Mouse (Mus musculus): Measurements from ENCODE around the gene Trim44.

Trim44 gene

GRCm38 (mm10) chr2:102406324-102407304 lies 1.0 kb downstream of the Trim44 start:
- in situ Hi-C loops (cut with MboI; ENCODE audit: low sequenced_read_pairs), result no loop called here

DNA sequence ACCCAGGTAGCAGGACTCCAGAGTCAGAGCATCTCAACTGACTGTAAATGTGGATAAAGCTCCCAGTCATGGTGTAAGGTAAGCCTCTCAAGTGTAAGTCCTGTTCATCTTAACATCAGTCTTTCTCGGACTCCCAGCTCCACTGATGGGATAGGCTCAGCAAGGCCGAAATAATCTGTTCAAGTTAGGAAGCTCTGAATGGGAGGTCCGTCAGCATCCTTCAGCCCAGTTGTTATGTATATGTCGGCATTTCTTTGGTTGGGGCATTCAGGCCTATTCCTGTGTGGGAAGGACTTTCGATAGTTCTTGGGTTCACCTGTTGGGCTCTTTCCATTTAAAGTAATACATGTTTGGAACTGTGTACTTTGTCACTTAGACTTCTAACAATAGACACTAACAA lies 3.6 kb downstream of the Trim44 start:
- in situ Hi-C loops (cut with MboI; ENCODE audit: low sequenced_read_pairs), result no loop called here

DNA sequence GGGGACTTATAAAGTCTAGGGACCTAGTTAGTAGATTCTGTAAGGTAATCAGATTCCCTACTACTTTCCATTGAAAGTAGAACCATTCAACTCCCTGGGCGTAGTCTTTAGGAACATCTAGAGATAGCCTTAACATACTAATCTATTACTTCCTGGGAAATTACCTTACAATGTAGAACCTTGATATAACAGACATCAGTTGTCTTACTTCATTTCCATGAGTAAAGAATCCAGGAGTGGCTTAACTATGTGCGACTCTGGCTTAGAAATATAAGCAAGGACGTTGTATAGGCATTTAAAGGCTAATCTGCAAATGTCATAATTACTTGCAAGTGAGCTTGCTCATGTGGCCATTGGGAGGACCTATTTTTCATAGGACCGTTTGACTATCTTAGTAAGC lies 4.3 kb downstream of the Trim44 start:
- in situ Hi-C loops (cut with MboI; ENCODE audit: low sequenced_read_pairs), result no loop called here

GRCm38 (mm10) chr2:102401352-102401692 lies 6.3 kb downstream of the Trim44 start:
- in situ Hi-C loops (cut with MboI; ENCODE audit: low sequenced_read_pairs), result no loop called here

DNA sequence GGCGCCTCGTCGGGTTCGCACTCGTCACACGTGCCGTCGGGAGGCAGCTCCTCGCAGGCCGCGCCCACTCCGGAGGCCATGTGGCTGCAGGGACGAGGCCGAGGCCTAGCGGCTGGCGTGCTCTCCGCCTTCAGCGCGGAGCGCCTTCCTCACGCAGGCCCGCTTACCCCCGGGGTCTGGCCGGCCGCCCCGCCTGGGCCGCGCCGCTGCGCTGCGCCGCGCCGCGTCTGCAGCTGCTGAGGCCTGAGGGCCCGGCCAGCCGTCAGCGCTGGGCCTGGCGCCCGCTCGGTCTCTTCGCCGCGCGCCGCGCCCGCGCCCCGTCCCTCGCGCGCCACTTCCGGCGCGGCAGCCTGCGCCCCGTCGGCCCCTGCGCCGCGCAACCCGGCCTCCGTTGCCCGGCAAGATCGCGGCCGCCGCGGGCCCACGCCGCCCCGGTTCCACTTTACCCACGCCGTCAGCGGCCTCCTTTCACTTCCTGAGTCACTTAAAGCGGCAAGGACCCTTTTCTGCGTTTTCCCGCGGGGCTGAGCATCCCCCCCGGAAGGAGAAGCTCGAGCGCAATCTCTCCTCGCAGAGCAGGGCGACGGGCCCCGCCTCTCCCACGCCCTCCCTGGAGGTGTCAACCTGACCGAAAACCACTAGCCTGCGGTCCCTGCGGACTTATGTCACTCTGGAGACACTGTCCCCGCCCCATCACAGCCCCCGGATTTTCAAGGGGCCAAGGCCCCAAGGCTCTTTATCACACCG lies 6.8 kb downstream of the Trim44 start:
- in situ Hi-C loops (cut with MboI; ENCODE audit: low sequenced_read_pairs), result no loop called here

DNA sequence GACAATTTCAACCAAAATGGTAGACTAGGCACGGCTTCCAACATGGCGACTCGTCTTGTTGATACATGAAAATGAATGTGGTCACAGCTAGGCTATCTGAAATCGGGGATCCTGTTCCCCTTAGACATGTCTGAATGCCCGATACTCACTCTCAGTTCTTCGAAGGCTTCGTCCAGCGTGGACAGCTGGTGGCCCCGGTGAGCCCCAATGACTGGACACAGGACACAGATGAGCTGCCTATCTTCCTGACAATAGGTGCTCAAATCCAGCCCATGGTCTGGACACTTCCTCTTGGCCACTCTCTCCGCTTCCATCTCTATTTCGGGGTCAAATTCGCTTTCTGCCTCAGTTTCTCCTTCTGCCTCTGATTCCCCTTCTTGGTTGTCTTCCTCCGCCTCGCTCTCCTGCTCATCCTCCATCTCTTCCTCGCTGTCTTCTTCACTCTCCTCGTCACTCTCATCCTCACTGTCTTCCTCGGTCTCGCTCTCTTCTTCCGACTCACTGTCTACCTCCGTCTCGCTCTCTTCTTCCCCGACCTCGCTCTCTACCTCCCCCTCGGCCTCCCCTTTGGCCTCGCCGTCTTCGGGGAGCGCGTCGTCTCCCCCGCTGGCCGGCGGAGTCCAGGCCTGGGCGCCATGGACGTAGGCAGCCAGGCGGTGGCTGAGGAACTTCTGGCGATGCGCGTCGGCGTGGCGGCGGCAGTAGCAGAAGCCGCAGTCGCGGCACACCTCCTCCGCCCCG lies 7.6 kb downstream of the Trim44 start:
- in situ Hi-C loops (cut with MboI; ENCODE audit: low sequenced_read_pairs), result no loop called here

- in situ Hi-C loops (cut with MboI; ENCODE audit: low sequenced_read_pairs), result no loop called here
Observed at GRCm38 (mm10) chr2:102396493-102396892, 11.1 kb downstream of the Trim44 start.

GRCm38 (mm10) chr2:102393457-102393856 lies 14.2 kb downstream of the Trim44 start:
- in situ Hi-C loops (cut with MboI; ENCODE audit: low sequenced_read_pairs), result no loop called here

DNA sequence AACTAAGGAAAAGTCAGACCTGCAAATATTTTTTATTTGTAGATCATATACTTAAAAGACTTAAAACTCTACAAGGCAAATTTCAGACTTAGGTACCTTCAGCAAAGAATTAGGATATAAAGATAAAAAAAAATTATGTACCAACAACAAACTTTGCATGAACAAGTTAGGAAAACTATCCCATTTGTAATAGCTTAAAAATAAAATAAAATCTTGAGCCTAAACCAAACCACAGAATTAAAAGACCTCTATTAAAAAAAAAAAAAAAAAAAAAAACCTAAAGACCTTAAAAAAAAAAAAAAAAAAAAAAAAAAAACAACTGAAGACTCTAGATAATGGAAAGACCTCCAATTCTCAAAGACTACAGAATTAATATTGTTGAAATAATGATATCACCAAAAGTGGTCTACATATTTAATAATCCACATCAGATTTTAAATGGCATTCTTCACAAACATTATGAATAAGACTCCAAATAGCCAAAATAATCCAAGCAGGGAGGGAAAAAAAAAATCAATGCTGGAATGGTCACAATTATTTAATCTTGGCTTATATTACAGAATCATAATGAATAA lies 22.2 kb downstream of the Trim44 start:
- in situ Hi-C loops (cut with MboI; ENCODE audit: low sequenced_read_pairs), result no loop called here

- in situ Hi-C loops (cut with MboI; ENCODE audit: low sequenced_read_pairs), result no loop called here
Observed at GRCm38 (mm10) chr2:102384496-102384895, 23.1 kb downstream of the Trim44 start.

GRCm38 (mm10) chr2:102384057-102384456 lies 23.6 kb downstream of the Trim44 start:
- in situ Hi-C loops (cut with MboI; ENCODE audit: low sequenced_read_pairs), result no loop called here

DNA sequence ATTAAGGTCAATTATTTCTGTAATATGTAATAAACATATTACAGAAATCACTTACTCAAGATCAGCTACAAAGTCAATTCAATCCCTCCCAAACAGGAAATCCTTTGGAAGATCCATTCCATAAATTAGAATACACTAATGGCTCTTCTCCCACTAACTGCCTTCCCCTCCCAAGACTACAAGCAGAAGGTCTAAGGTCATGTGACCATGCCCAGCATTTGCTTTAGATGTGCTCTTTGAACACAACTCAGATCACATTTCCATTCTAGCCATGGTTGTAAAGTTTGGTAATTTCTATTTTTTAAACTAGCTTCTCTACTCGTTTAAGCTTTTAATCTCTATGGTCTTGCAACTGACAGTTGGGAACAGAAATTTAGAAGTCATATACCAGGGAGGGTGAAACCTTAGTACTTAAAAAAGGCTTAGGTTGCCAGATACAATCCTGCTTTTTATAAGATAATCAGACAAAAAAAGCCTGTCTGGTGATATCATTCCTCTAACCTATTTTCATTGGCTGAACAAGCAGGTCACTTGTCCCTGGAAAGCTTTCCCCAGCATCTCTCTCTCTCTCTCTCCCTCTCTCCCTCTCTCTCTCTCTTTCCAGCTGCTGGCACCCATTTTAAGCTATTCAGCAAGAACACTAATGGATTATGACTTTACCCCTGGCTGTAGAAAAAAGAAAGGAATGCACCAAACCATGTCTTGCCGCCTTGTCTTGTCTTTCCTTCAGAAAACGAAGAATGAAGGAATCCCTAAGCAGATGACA lies 24.4 kb downstream of the Trim44 start:
- in situ Hi-C loops (cut with MboI; ENCODE audit: low sequenced_read_pairs), result no loop called here

- in situ Hi-C loops (cut with MboI; ENCODE audit: low sequenced_read_pairs), result no loop called here
Observed at GRCm38 (mm10) chr2:102382519-102382918, 25.1 kb downstream of the Trim44 start.

DNA sequence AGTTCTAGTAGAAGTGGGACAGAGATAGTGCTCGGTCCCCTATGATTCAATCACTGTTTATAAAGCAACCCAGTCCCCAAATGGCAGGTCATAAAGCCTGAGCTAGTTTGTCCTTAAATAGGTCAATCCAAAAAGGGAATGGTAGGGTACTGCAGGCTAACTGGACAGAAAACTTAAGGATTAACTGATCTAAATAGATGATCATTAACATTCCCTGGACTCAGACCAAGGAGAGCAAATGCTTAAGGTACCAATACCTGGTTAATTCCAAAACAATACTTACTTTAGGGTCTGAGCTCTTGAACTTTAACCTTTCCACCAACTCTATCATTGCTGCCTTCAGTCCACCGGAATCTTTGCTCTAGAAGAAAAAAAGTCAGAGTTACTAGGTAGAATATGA lies 27.0 kb downstream of the Trim44 start:
- in situ Hi-C loops (cut with MboI; ENCODE audit: low sequenced_read_pairs), result no loop called here

DNA sequence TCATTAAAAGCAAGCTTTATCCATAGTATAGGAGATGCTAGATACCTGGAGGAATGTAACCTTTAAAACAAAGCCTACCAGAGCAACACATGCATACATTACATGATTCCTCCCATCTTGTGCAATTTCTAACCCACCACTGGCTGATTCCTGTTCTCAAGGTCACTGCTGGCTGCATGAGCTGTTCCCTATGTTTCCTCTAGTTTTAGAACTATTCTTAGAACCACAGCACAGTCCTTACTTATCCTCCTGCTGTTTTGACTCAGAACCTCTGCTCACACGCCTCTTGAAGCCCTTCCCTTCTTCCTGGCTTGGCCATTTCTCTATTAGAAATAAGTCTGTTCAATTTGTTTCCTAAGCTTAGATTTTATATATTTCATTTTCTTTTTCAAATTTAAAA lies 28.7 kb downstream of the Trim44 start:
- in situ Hi-C loops (cut with MboI; ENCODE audit: low sequenced_read_pairs), result no loop called here

- in situ Hi-C loops (cut with MboI; ENCODE audit: low sequenced_read_pairs), result no loop called here
Observed at GRCm38 (mm10) chr2:102378381-102378780, 29.2 kb downstream of the Trim44 start.

- in situ Hi-C loops (cut with MboI; ENCODE audit: low sequenced_read_pairs), result no loop called here
Observed at GRCm38 (mm10) chr2:102377370-102377769, 30.3 kb downstream of the Trim44 start.

GRCm38 (mm10) chr2:102373406-102374105 lies 34.1 kb downstream of the Trim44 start:
- in situ Hi-C loops (cut with MboI; ENCODE audit: low sequenced_read_pairs), result no loop called here

DNA sequence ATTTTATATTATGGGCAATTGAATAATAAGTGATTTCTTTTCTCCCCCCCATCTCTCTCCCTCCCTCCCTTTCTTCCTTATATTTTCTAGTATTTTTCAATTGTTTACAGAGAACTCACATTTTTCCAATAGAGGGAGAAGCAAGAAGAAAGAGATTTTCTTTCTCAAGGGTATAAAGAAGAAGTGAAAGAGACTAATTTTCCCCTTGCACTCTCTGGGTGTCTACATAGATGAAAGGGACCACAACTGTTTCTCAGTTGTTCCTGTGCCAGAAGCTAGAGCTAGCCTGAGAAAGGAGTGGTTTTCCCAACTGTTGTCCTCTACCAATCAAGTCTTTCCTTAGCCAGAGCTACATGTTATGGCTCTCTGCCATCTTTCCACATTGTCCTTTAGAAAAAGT lies 34.9 kb downstream of the Trim44 start:
- in situ Hi-C loops (cut with MboI; ENCODE audit: low sequenced_read_pairs), result no loop called here

DNA sequence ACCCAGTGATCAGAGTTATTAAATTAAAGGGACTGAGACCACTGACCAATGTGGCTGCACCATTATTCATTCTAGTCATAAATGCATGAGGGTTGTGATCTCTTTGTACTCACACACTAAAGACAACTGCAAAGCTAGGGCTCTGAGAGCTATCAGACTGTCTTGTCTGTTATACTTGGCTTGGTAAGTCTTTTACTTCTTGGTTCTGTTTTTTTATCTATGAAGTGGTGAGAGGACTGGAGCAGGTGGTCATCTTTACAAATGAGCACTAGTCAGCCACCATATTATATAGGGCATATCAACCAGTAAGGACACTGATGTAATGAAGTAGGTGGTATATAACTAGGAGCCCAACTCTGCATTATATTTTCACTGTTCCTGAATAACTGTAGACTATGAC lies 36.3 kb downstream of the Trim44 start:
- in situ Hi-C loops (cut with MboI; ENCODE audit: low sequenced_read_pairs), result no loop called here
